Mouse (Mus musculus) embryonic fibroblast, embryonic 13.5 days (primary cell): ENCODE data around the gene Igflr1.

ENCODE experiments used
- CTCF ChIP-seq: IDR thresholded peaks from 2 replicates; pipeline ENCODE4 v1.5.1; 2011; ENCODE audit warnings: mild to moderate bottlenecking, control low read depth, low read length, moderate library complexity, borderline replicate concordance; ENCODE audit not compliant: insufficient read depth
- POLR2A ChIP-seq: IDR thresholded peaks from 2 replicates; pipeline ENCODE4 v1.6.1; 2011; ENCODE audit warnings: low read depth, mild to moderate bottlenecking, control low read depth, low read length, moderate library complexity

- TF ChIP-seq CTCF (no peak), POLR2A (no peak)
These were observed 39.7 kb downstream of the Igflr1 start for GRCm38 (mm10) chr7:30604944-30605343.
